Mouse (Mus musculus) cortical plate, adult 2 months (tissue): ENCODE data around the gene Fancd2.

Experiments
- CTCF ChIP-seq: fragments of 200-500 bp; IDR thresholded peaks from 2 replicates; pipeline ENCODE4 v1.5.1; 2011; ENCODE audit warnings: mild to moderate bottlenecking, control low read depth, low read length; ENCODE audit not compliant: insufficient read depth; ENCODE audit errors: extremely low read depth
- POLR2A ChIP-seq: fragments of 200-500 bp; IDR thresholded peaks from 2 replicates; pipeline ENCODE4 v1.6.1; 2011; ENCODE audit warnings: mild to moderate bottlenecking, low read length, control low read depth; ENCODE audit not compliant: insufficient read depth; ENCODE audit errors: extremely low read depth

DNA sequence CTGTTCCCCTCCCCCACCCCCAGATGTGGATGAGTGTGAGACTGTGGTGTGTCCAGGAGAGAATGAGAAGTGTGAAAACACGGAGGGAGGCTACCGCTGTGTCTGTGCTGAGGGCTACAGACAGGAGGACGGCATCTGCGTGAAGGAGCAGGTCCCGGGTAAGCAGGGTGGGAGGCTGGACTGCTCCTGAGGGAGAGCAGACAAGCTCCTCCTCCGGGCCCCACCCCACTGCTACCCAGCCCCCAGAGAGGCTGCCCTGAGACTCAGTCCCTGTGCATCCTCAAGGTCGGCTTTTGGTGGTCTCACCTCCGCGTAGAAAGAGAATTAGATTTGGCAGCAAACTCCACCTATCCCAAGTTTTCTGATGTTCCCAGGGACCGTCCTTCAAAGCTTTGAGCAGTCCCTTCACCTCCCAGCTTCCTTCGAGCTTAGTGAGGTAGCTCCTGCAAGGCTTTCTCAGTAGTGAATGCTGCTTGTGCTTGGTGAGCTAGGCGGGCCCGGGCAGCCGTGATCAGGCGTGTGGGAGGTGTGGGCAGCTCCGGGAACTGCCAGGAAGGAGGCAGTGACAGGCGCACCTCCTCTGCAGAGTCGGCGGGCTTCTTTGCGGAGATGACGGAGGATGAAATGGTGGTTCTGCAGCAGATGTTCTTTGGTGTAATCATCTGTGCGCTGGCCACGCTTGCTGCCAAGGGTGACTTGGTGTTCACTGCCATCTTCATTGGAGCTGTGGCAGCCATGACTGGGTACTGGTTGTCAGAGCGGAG lies 39.2 kb upstream of the Fancd2 start:
- TF ChIP-seq CTCF (no peak), POLR2A (no peak)
